Mouse (Mus musculus) hematopoietic stem cell, adult 5-6 weeks (primary cell): Measurements from ENCODE around the gene Gm7544. TPM values are rescaled to one million over a fixed set of nuclear protein-coding genes. Genes with fewer than 3 reads are reported as not detected.
"Not testable (repeated sequence)": the region's sequence is repeated elsewhere in the genome, so short reads cannot be mapped to it uniquely, and the experiment has no call there.

Source experiments
- ATAC-seq, 2 experiments: fragments of 125-278 bp in 1 of 2; replicated peaks in 1 of 2; 2 replicates each; pipeline ENCODE4 v1.8.0; 2016 to 2017; ENCODE audit warnings: inconsistent platforms in 2 of 2, mild to moderate bottlenecking in 2 of 2, moderate number of reproducible peaks in 2 of 2, low read depth in 1 of 2, moderate TSS enrichment in 1 of 2; ENCODE audit not compliant: low FRiP score in 2 of 2, poor library complexity in 2 of 2, severe bottlenecking in 2 of 2, insufficient read depth in 1 of 2, low TSS enrichment in 1 of 2
- total RNA-seq: library from RNA; stranded (forward); fragments of 172-1452, 232-1000 nt; gene quantifications from 2 replicates; pipeline ENCODE4 v1.2.3, GENCODE M21; 2017

Gm7544 gene
- total RNA-seq = not detected in 2 replicates

- not testable (repeated sequence) for ATAC-seq
These were observed at the start of gene Gm7544 for GRCm38 (mm10) chr1:82955913-82956312. Gene Gm7544 (minus strand): TSS chr1:82956013.

- ATAC-seq = not testable (repeated sequence)
These were observed 44.5 kb upstream of the Gm7544 start, which contains the start of gene Gm47959 for GRCm38 (mm10) chr1:83000306-83000705. Gene Gm47959 (plus strand): TSS chr1:83000548.

GRCm38 (mm10) chr1:82993947-82994346 is 38.1 kb upstream of the Gm7544 start:
- ATAC-seq = no peak

- no peak for ATAC-seq
These were observed 36.3 kb upstream of the Gm7544 start for GRCm38 (mm10) chr1:82992093-82992492.

GRCm38 (mm10) chr1:82991596-82991995 is 35.8 kb upstream of the Gm7544 start:
- ATAC-seq = no peak

DNA sequence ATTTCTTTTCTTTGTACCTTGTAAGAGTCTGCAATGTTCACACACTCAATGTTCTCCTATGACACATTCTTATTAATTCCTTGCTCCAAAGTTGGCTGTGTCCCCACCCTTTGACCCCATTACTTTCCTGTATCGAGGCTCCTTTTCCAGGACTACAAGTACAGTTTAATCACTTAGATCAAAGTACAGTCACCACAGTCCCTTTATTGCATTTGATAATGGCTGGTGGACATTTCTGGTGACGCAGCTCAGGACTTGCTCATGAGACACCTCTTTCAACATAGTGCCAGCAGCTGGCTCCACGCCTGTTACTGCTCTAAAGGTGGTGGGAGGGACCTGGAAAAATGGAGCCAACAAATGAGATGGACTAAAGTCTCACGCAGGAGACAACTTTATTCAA is 35.2 kb upstream of the Gm7544 start:
- ATAC-seq = no peak

GRCm38 (mm10) chr1:82987530-82988198 is 31.9 kb upstream of the Gm7544 start:
- ATAC-seq = peak; percentile 60 to 67; a peak in 3 of 4 replicates

- no peak for ATAC-seq
These were observed 30.9 kb upstream of the Gm7544 start for GRCm38 (mm10) chr1:82986738-82987137.

GRCm38 (mm10) chr1:82977840-82978239 is 22.0 kb upstream of the Gm7544 start:
- ATAC-seq = no peak

DNA sequence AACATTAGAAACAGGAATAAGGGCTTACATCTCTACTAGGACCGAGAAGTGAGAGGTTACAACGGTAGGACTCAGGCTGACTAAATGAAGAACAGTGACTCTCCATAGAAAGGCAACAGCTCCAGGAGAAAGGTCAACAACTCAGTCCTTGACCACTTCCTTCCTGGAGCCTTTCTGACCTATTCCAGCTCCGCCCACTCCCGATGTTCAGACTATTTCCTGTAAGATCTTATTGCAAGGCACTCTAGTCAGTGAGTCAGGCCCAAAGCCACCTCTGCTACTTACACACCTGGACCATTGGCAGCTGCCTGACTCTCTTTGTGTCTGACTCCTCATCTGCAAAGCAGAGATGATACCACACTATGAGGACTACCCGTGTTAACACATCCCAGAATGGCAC is 19.9 kb upstream of the Gm7544 start:
- ATAC-seq = no peak

- peak in 1 of 2 experiments; percentile 36; a peak in 1 of 4 replicates for ATAC-seq
These were observed 18.5 kb upstream of the Gm7544 start for GRCm38 (mm10) chr1:82974342-82974741.

DNA sequence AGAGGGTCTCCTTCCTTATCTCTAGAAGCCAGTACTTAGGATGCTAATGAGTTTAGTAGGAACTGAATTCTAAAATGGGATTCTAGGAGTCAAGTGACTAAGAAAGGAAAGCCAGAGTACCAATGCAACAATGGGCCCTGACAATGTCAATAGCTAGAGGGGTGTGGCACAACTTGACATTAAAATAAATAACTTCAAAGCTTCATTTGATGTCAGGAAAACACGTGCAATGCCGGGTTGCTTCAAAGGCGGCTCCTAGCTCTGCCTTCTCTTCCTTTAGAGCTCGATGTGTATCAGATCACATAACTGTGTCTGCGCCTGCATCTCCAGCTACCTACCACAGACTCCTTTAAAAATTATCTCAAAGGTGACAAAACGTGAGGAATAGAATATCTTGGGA is 18.1 kb upstream of the Gm7544 start:
- ATAC-seq = no peak

GRCm38 (mm10) chr1:82973244-82973643 is 17.4 kb upstream of the Gm7544 start:
- no peak for ATAC-seq

DNA sequence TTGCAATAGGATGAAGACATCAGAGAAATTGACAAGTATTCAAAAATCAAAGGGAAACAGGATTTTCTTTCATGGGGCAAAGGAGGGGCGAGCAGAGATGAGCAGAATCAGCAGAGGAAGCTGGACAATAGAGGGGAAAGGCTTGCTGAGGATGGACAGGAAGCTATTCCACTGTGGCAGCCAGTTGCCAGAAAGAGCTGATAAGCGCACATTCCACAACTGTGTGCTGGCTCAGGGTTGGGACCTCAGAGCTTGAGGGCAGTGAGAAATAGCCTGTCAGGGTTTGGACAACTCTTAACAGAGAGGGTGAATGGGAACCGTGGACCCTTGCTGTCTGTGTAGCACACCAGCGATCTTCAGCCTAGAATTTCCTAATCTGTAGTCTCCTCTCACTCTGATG is 16.2 kb upstream of the Gm7544 start:
- no peak for ATAC-seq

DNA sequence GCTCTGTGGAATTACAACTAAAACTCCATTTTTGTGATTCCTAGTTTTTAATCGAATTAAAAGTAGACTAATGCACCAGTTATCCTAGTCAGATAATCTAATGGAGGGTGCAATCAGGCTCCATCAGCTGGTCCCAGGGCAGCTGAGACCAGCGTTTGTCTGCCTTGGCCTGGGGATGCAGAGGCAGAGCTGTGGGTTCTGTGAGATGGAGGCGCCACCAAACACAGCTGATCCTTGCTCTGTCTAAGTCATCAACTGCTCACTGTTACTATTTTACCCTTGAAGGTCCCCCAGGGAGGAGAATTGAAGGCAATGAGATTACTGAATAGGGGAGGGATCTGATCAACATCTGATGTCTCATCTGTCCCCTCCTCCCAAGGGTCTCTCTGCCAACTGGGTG is 10.6 kb upstream of the Gm7544 start:
- no peak for ATAC-seq

- no peak for ATAC-seq
These were observed 4.1 kb upstream of the Gm7544 start, which contains the start of gene Gm47955 for GRCm38 (mm10) chr1:82959870-82960385. Gene Gm47955 (plus strand): TSS chr1:82960286.

DNA sequence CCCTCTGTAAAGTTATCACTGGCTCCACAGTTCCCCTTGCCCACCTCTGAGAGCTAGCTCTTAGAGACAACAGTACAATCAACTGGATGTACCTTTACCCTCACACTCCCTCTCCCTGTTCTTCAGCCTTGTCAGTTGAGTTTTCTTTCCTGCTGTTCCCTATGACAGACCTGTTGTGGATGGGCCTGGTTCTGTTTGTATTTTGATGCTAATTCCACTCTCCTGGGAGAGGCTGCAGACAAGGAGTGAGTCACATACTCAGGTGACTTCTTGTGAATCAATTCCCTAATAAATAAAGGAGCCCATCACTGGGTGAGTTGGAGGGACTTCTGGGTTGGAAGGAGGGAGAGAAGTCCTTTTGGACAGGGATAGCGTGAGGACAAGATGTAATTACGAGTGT is 7.2 kb downstream of the Gm7544 start:
- no peak for ATAC-seq

- ATAC-seq = not testable (repeated sequence)
These were observed 9.8 kb downstream of the Gm7544 start for GRCm38 (mm10) chr1:82946029-82946428.

DNA sequence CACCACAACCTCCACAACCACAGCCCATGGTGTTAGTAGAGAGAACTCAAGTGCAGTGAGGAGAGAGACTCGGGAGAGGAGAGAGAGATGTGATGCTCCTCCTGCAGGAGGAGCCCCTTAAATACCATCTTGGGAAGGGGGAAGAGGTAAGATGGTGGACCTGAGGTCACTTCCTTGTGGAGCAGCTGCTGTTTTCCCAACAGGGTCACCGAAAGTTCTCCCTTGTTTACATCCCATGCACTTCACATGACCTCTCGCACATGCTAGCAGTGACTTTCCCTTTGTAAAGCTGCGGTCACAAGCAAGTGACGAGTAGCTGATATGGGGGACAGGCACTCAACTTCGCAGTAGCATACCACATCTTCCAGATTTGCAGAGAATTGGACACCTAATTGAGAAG is 12.5 kb downstream of the Gm7544 start, which contains the start of gene A030003K21Rik:
Gene A030003K21Rik, minus strand, starts transcription at position 94 of the 400 bp plus-strand sequence.
- ATAC-seq = not testable (repeated sequence)
